Comparison of ENCODE assay signal across 26 mouse cellular contexts in genomic region chr11:78138023-78138422, GRCm38 (mm10). TPM values are rescaled to one million over a fixed set of nuclear protein-coding genes. Genes with fewer than 3 reads are reported as not detected.
DNase-seq lines count a peak whose midpoint lies in the region; ATAC-seq and TF ChIP-seq lines count a peak whose summit lies in the region.
"Had no signal": no experiment of that assay in that cellular context is flagged by ENCODE, and none has a peak within 500 bp of the region (broad histone marks: within the 10 kb centered on the region; RNA-seq: fewer than 3 reads in every experiment).

No protein-coding gene starts in this region.

- no peak for TF ChIP-seq POLR2A in heart, adult 2 months (IDR thresholded peaks at IDR 0.05; ENCODE audit: insufficient read depth, low read depth, low read length)

- no peak overlapping the region for H3K9ac ChIP-seq in heart, adult 2 months (ENCODE audit: low read depth, low read length)
- no peak overlapping the region for H3K9ac ChIP-seq in heart, embryonic 14.5 days (ENCODE audit: low read length)
- H3K9ac ChIP-seq in liver, embryonic 15.5 days = no peak overlapping the region
- H3K9ac ChIP-seq in liver, embryonic 12.5 days = no peak overlapping the region
- H3K9ac ChIP-seq: hindbrain, embryonic 14.5 days; lung, embryonic 15.5 days; midbrain, embryonic 15.5 days; stomach, embryonic 15.5 days had no signal

- DNase-seq in heart, adult 2 months = no peak
- DNase-seq in heart, postnatal 36 days = no peak
- DNase-seq in heart, adult 8-10 months (ENCODE audit: low spot score) = no peak
- DNase-seq in neural tube, embryonic 10.5 days (ENCODE audit: extremely low spot score, low spot score) = no peak
- no peak for DNase-seq in thymus, adult 18-20 months
- DNase-seq: adrenal gland, postnatal 10 days; cerebellum, adult 11 months; cerebellum, adult 9-10 months; cerebellum, postnatal 36 days; gastrocnemius, postnatal 36 days; kidney, adult 18-20 months; layer of hippocampus, postnatal 36 days; left cerebral cortex, postnatal 4 days; right cerebral cortex, postnatal 25 days; thymus, postnatal 25 days had no signal

- H3K27me3 ChIP-seq in heart, adult 2 months (ENCODE audit: control insufficient read depth, insufficient read depth, low read length) = no peaks in the 10 kb centered on the region
- H3K27me3 ChIP-seq in heart, embryonic 14.5 days (ENCODE audit: control insufficient read depth, insufficient read depth, low read length) = no peaks in the 10 kb centered on the region
- no peaks in the 10 kb centered on the region for H3K27me3 ChIP-seq in liver, embryonic 15.5 days
- H3K27me3 ChIP-seq in liver, embryonic 12.5 days (replicated peaks) = no peaks in the 10 kb centered on the region
- H3K27me3 ChIP-seq: lung, embryonic 15.5 days; midbrain, embryonic 15.5 days; Patski; stomach, embryonic 15.5 days had no signal

- H3K9me3 ChIP-seq in heart, embryonic 14.5 days (ENCODE audit: control insufficient read depth, low read length) = no peaks in the 10 kb centered on the region
- no peaks in the 10 kb centered on the region for H3K9me3 ChIP-seq in liver, embryonic 15.5 days (replicated peaks)
- no peaks in the 10 kb centered on the region for H3K9me3 ChIP-seq in liver, embryonic 12.5 days (replicated peaks)
- H3K9me3 ChIP-seq: lung, embryonic 15.5 days; midbrain, embryonic 10.5 days; midbrain, embryonic 15.5 days; stomach, embryonic 15.5 days had no signal

- TF ChIP-seq CTCF in heart, adult 2 months (IDR thresholded peaks at IDR 0.05) = no peak

- peak overlapping the region; percentile 48 for H3K27ac ChIP-seq in heart, adult 2 months
- H3K27ac ChIP-seq in heart, embryonic 14.5 days (replicated peaks in 1 of 2; ENCODE audit: control insufficient read depth in 1 of 2, insufficient read depth in 1 of 2, low read depth in 2 of 2, low read length in 2 of 2) = peak overlapping the region; percentile 13 to 64; a peak in 2 of 4 replicates
- 0 out of 2 replicates have a peak overlapping the region, but pooled peaks have one; percentile 25 for H3K27ac ChIP-seq in liver, embryonic 15.5 days (replicated peaks)
- no peak overlapping the region for H3K27ac ChIP-seq in liver, embryonic 12.5 days
- H3K27ac ChIP-seq: hindbrain, embryonic 14.5 days; kidney, postnatal 0 days; lung, embryonic 15.5 days; midbrain, embryonic 10.5 days; midbrain, embryonic 15.5 days; stomach, embryonic 15.5 days had no signal

- intact Hi-C loops in heart, adult 2 months (cut with DNase I) = no loop called here
- intact Hi-C loops in heart, postnatal 36 days (cut with DNase I) = loop anchor here (5.0 kb wide), 1 partner anchor 36 kb away; no protein-coding TSS in a partner anchor

- no peak for TF ChIP-seq EP300 in heart, adult 2 months (IDR thresholded peaks at IDR 0.05; ENCODE audit: insufficient read depth, low read depth, low read length)

- H3K36me3 ChIP-seq in heart, adult 2 months (ENCODE audit: control insufficient read depth, insufficient read depth, low read length) = peaks cover 4% of the 10 kb centered on the region
- peaks cover 3% of the 10 kb centered on the region for H3K36me3 ChIP-seq in heart, embryonic 14.5 days (ENCODE audit: control insufficient read depth, insufficient read depth, low read length)
- 0 out of 2 replicates have a peak, but pooled peaks cover 2% of the 10 kb centered on the region for H3K36me3 ChIP-seq in liver, embryonic 15.5 days (replicated peaks)
- H3K36me3 ChIP-seq in liver, embryonic 12.5 days = peaks cover 2% of the 10 kb centered on the region
- H3K36me3 ChIP-seq: midbrain, embryonic 15.5 days; stomach, embryonic 15.5 days had no signal

- peaks cover 8% of the 10 kb centered on the region for H3K4me1 ChIP-seq in heart, adult 2 months (ENCODE audit: control insufficient read depth, insufficient read depth, low read length)
- peaks cover 5 to 35% of the 10 kb centered on the region in 2 experiments; a peak in 3 of 4 replicates for H3K4me1 ChIP-seq in heart, embryonic 14.5 days (ENCODE audit: control insufficient read depth in 2 of 2, insufficient read depth in 2 of 2, low read length in 2 of 2)
- peaks cover 71% of the 10 kb centered on the region for H3K4me1 ChIP-seq in liver, embryonic 15.5 days (replicated peaks)
- H3K4me1 ChIP-seq in liver, embryonic 12.5 days = peaks cover 80% of the 10 kb centered on the region
- H3K4me1 ChIP-seq: lung, embryonic 15.5 days; midbrain, embryonic 15.5 days; stomach, embryonic 15.5 days had no signal

- WGBS in heart, adult 2 months = 59% methylated on average over 3 of the region's 3 CpGs
- 77% methylated on average over 3 of the region's 3 CpGs for WGBS in heart, embryonic 14.5 days
- WGBS in liver, embryonic 15.5 days (ENCODE audit: insufficient replicate concordance) = 74% methylated on average over 3 of the region's 3 CpGs
- 75% methylated on average over 3 of the region's 3 CpGs for WGBS in liver, embryonic 12.5 days (ENCODE audit: insufficient replicate concordance)

- H3K4me3 ChIP-seq in heart, adult 2 months = no peak overlapping the region
- no peak overlapping the region for H3K4me3 ChIP-seq in heart, embryonic 14.5 days (ENCODE audit: control insufficient read depth in 1 of 2, insufficient read depth in 1 of 2, low read depth in 1 of 2, low read length in 2 of 2)
- no peak overlapping the region for H3K4me3 ChIP-seq in liver, embryonic 15.5 days (replicated peaks)
- no peak overlapping the region for H3K4me3 ChIP-seq in liver, embryonic 12.5 days
- H3K4me3 ChIP-seq: lung, embryonic 15.5 days; midbrain, embryonic 10.5 days; midbrain, embryonic 15.5 days; stomach, embryonic 15.5 days had no signal

- H3K79me2 ChIP-seq in heart, adult 2 months (replicated peaks; ENCODE audit: control insufficient read depth, insufficient read depth, low read length) = peaks cover 6% of the 10 kb centered on the region

- no peak for ATAC-seq in heart, embryonic 14.5 days (ENCODE audit: insufficient number of reproducible peaks, insufficient read depth, low FRiP score, low read depth)
- ATAC-seq in liver, embryonic 15.5 days (ENCODE audit: insufficient read depth) = 0 out of 2 replicates have a peak, but pooled peaks have one; percentile 10
- no peak for ATAC-seq in liver, embryonic 12.5 days
- ATAC-seq: forebrain, embryonic 14.5 days; midbrain, embryonic 15.5 days; Patski had no signal

- no peak overlapping the region for H3K4me2 ChIP-seq in heart, embryonic 14.5 days (ENCODE audit: low read length)
- no peak overlapping the region for H3K4me2 ChIP-seq in liver, embryonic 15.5 days
- no peak overlapping the region for H3K4me2 ChIP-seq in liver, embryonic 12.5 days
- H3K4me2 ChIP-seq: hindbrain, embryonic 14.5 days; lung, embryonic 15.5 days; midbrain, embryonic 15.5 days; stomach, embryonic 15.5 days had no signal

RNA-seq across cellular contexts. Expression of gene Traf4, which starts 27.4 kb away (rescaled TPM):
- 1 to 10 TPM; 3.7 to 6.0 TPM for total RNA-seq in heart, adult 2 months (2021)
- 11.2 and 13.4 TPM in 2 replicates for polyA plus RNA-seq in heart, adult 2 months (2012; rRNA removed)
- 1 to 10 TPM; 6.1 to 7.0 TPM for total RNA-seq in heart, postnatal 36 days (2021)
- polyA plus RNA-seq in heart, embryonic 14.5 days (2014; fragmentation: Nextera tagmentation; extraction: Ambion mirVana) = 18.5 and 25.6 TPM in 2 replicates
- total RNA-seq in heart, adult 8-10 months (2022) = 1 to 10 TPM; 3.4 to 4.3 (median 3.7) TPM
- polyA plus RNA-seq in liver, embryonic 15.5 days (2015; fragmentation: Nextera tagmentation; extraction: Ambion mirVana) = 27.5 and 32.4 TPM in 2 replicates
- polyA plus RNA-seq in liver, embryonic 12.5 days (2016; fragmentation: Nextera tagmentation; extraction: Ambion mirVana) = 45.4 and 47.6 TPM in 2 replicates

RNA-seq across cellular contexts. Expression of gene Nek8, which starts 38.5 kb away (rescaled TPM):
- 1 to 10 TPM; 1.6 to 2.5 TPM for total RNA-seq in heart, adult 2 months (2021)
- polyA plus RNA-seq in heart, adult 2 months (2012; rRNA removed) = 7.0 and 7.6 TPM in 2 replicates
- total RNA-seq in heart, postnatal 36 days (2021) = 1 to 10 TPM; 2.2 to 3.4 TPM
- polyA plus RNA-seq in heart, embryonic 14.5 days (2014; fragmentation: Nextera tagmentation; extraction: Ambion mirVana) = 11.5 and 12.4 TPM in 2 replicates
- 1 to 10 TPM; 2.0 to 3.2 (median 2.3) TPM for total RNA-seq in heart, adult 8-10 months (2022)
- 8.1 and 11.4 TPM in 2 replicates for polyA plus RNA-seq in liver, embryonic 15.5 days (2015; fragmentation: Nextera tagmentation; extraction: Ambion mirVana)
- 12.2 and 13.7 TPM in 2 replicates for polyA plus RNA-seq in liver, embryonic 12.5 days (2016; fragmentation: Nextera tagmentation; extraction: Ambion mirVana)

RNA-seq across cellular contexts. Expression of gene Tlcd1, which starts 38.5 kb away (rescaled TPM):
- 1 to 10 TPM; 5.4 to 5.7 TPM for total RNA-seq in heart, adult 2 months (2021)
- 15.7 and 17.3 TPM in 2 replicates for polyA plus RNA-seq in heart, adult 2 months (2012; rRNA removed)
- total RNA-seq in heart, postnatal 36 days (2021) = 1 to 10 TPM; 6.1 to 7.5 TPM
- polyA plus RNA-seq in heart, embryonic 14.5 days (2014; fragmentation: Nextera tagmentation; extraction: Ambion mirVana) = 14.7 and 16.1 TPM in 2 replicates
- total RNA-seq in heart, adult 8-10 months (2022) = 1 to 10 TPM; 2.9 to 7.1 (median 5.0) TPM
- 43.3 and 44.5 TPM in 2 replicates for polyA plus RNA-seq in liver, embryonic 15.5 days (2015; fragmentation: Nextera tagmentation; extraction: Ambion mirVana)
- 62.6 and 67.1 TPM in 2 replicates for polyA plus RNA-seq in liver, embryonic 12.5 days (2016; fragmentation: Nextera tagmentation; extraction: Ambion mirVana)

RNA-seq across cellular contexts. Expression of gene Fam222b, which starts 43.6 kb away (rescaled TPM):
- total RNA-seq in heart, adult 2 months (2021) = 10 to 100 TPM; 10.4 to 11.4 TPM
- 11.9 and 12.6 TPM in 2 replicates for polyA plus RNA-seq in heart, adult 2 months (2012; rRNA removed)
- 10 to 100 TPM; 11.7 to 12.3 TPM for total RNA-seq in heart, postnatal 36 days (2021)
- 17.0 and 19.4 TPM in 2 replicates for polyA plus RNA-seq in heart, embryonic 14.5 days (2014; fragmentation: Nextera tagmentation; extraction: Ambion mirVana)
- total RNA-seq in heart, adult 8-10 months (2022) = 10 to 100 TPM; 10.1 to 14.1 (median 12.5) TPM
- 4.2 and 4.3 TPM in 2 replicates for polyA plus RNA-seq in liver, embryonic 15.5 days (2015; fragmentation: Nextera tagmentation; extraction: Ambion mirVana)
- polyA plus RNA-seq in liver, embryonic 12.5 days (2016; fragmentation: Nextera tagmentation; extraction: Ambion mirVana) = 6.0 and 6.7 TPM in 2 replicates

RNA-seq across cellular contexts. Expression of gene Rpl23a, which starts 45.4 kb away (rescaled TPM):
- 100 to 1,000 TPM; 801 to 911 TPM for total RNA-seq in heart, adult 2 months (2021)
- polyA plus RNA-seq in heart, adult 2 months (2012; rRNA removed) = 155 and 253 TPM in 2 replicates
- 100 to 1,000 TPM; 805 to 853 TPM for total RNA-seq in heart, postnatal 36 days (2021)
- 968 and 1,084 TPM in 2 replicates for polyA plus RNA-seq in heart, embryonic 14.5 days (2014; fragmentation: Nextera tagmentation; extraction: Ambion mirVana)
- 100 to 1,000 TPM; 760 to 870 (median 833) TPM for total RNA-seq in heart, adult 8-10 months (2022)
- 569 and 671 TPM in 2 replicates for polyA plus RNA-seq in liver, embryonic 15.5 days (2015; fragmentation: Nextera tagmentation; extraction: Ambion mirVana)
- polyA plus RNA-seq in liver, embryonic 12.5 days (2016; fragmentation: Nextera tagmentation; extraction: Ambion mirVana) = 1,112 and 1,156 TPM in 2 replicates
